Mouse (Mus musculus) frontal cortex, postnatal 36 days (tissue): Measurements from ENCODE around the gene Hus1.
A peak's percentile ranks its signal among the peaks of the same experiment; 100 is the strongest.

Experiments
- DNase-seq, 2 experiments: peaks; one replicate each; pipeline ENCODE4 v3.0.0; 2022; ENCODE audit warnings: low spot score in 2 of 2

Hus1 gene

GRCm38 (mm10) chr11:9010853-9011339, at the start of gene Hus1:
TSS of gene Hus1 (minus strand) at chr11:9011191.
- peak; percentile 80 to 82 for DNase-seq

- DNase-seq, result no peak
Measured at GRCm38 (mm10) chr11:9060484-9060883, 49.5 kb upstream of the Hus1 start.

GRCm38 (mm10) chr11:9060029-9060428, 49.0 kb upstream of the Hus1 start:
- no peak for DNase-seq

GRCm38 (mm10) chr11:9057711-9058110, 46.7 kb upstream of the Hus1 start:
- peak in 1 of 2 experiments; percentile 11 for DNase-seq

GRCm38 (mm10) chr11:9056937-9057336, 45.9 kb upstream of the Hus1 start:
- no peak for DNase-seq

GRCm38 (mm10) chr11:9051895-9052294, 40.9 kb upstream of the Hus1 start:
- no peak for DNase-seq

GRCm38 (mm10) chr11:9050241-9050640, 39.2 kb upstream of the Hus1 start:
- DNase-seq, result no peak

GRCm38 (mm10) chr11:9048703-9049060, 37.7 kb upstream of the Hus1 start, which contains the start of gene Sun3:
TSS of gene Sun3 (minus strand) at chr11:9048991.
- DNase-seq, result no peak

GRCm38 (mm10) chr11:9048011-9048702, 37.2 kb upstream of the Hus1 start, which contains the start of gene Gm11992:
TSS of gene Gm11992 (plus strand) at chr11:9048594.
- peak; percentile 72 to 86 for DNase-seq

GRCm38 (mm10) chr11:9047044-9047443, 36.1 kb upstream of the Hus1 start:
- DNase-seq, result no peak

- no peak for DNase-seq
Measured at GRCm38 (mm10) chr11:9046546-9046945, 35.6 kb upstream of the Hus1 start.

GRCm38 (mm10) chr11:9031530-9031929, 20.5 kb upstream of the Hus1 start:
- no peak for DNase-seq

GRCm38 (mm10) chr11:9025211-9025610, 14.2 kb upstream of the Hus1 start:
- DNase-seq, result no peak

- no peak for DNase-seq
Measured at GRCm38 (mm10) chr11:9024782-9025181, 13.8 kb upstream of the Hus1 start.

- no peak for DNase-seq
Measured at GRCm38 (mm10) chr11:9020207-9020606, 9.2 kb upstream of the Hus1 start.

GRCm38 (mm10) chr11:9018491-9019267, 7.7 kb upstream of the Hus1 start:
- DNase-seq, result no peak

- DNase-seq, result no peak
Measured at GRCm38 (mm10) chr11:9014740-9015139, 3.7 kb upstream of the Hus1 start.

- DNase-seq, result no peak
Measured at GRCm38 (mm10) chr11:9011348-9011747, 357 bp upstream of the Hus1 start.

GRCm38 (mm10) chr11:9010416-9010815, 575 bp downstream of the Hus1 start:
- DNase-seq, result no peak

- DNase-seq, result no peak
Measured at GRCm38 (mm10) chr11:9008761-9009160, 2.2 kb downstream of the Hus1 start.

GRCm38 (mm10) chr11:8988084-8988483, 22.9 kb downstream of the Hus1 start:
- peak in 1 of 2 experiments; percentile 9 for DNase-seq

- DNase-seq, result no peak
Measured at GRCm38 (mm10) chr11:8986058-8986457, 24.9 kb downstream of the Hus1 start.
